Mouse (Mus musculus): ENCODE data around the gene Grm5.

Gene Grm5

GRCm38 (mm10) chr7:88161586-88161985, 577.6 kb downstream of the Grm5 start:
- no peak for DNase-seq (ENCODE audit: low spot score)
